Mouse (Mus musculus) heart, postnatal 25 days (tissue): ENCODE measurements at regions not wholly inside any gene's neighbourhood (a gene's known extent, or its start where the extent isn't known, plus 50 kb on each side); places are given as distances from the start of the nearest gene placed in this dataset.

Source experiments
- DNase-seq: peaks from one replicate; pipeline ENCODE4 v3.0.0; 2022; ENCODE audit warnings: low spot score
- intact Hi-C: fragments of 180-260 bp; cut with DNase I; formaldehyde crosslinking; loops from one replicate; pipeline ENCODE4 v1.15.1; 2025

DNA sequence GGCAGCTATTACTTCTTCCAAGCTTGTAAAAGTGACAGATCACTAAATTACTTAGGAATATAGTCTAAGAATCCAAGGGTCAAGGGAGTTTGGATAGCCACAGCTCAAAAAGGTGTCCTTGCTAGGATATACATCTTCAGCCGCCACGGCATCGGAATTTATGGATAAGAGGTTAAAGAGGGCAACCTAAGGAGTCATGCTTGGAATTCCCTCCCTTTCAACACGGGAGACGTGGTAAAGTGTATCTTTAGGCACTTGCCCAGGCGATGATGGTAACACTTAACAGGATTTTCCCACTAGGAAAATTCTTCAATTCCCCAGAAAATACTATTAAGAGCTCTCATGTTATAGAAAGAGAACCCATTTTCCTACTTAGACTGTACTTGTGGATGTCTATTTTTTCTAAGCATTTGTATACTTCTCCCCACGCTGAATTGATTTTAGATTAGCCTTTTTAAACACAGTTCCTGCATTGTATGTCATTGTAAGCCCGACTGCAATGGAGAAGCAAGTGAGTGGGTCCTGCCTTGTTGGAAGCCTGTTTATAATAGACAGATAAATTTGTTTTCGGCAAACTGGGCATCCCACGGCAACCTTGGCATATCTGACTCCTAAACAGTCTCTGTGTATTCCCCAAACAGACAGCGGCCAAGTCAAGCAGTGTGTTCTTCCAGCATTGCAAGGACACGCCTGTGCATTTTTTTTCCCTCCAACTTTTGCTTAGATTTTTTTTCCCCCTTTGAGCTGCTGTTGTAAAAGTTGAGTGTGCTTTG is 171.3 kb upstream of the Krr1 start:
- DNase-seq, result no peak

DNA sequence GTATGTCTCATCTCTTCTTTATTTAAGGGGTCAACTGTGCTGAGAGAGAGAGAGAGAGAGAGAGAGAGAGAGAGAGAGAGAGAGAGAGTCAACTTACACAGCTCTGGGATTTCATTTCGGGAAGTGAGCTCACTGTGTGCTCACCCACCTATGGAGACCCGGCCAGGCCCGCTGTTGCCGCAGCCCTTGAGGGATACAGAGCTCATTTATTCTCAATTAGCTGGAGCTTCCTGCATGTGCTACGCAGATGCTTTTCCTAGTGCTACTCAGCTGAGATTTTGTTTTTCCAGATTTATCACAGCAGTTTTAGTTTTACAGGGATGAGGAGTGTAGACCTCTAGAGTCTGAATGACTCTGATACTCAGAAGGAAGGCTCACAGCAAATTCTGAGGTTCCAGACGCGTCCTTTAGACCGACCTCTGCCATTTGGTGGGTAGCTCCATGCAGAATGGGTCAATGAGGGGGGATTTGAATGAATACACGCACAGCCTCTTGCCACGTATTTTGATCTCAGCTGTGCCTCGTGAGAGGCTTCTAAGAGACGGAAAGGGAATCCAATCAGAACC is 170.6 kb upstream of the Krr1 start:
- peak; percentile 1 for DNase-seq
- intact Hi-C loops, result no loop called here

More for the DNA sequence above, 171.3 kb upstream of the Krr1 start:
- intact Hi-C loops, result no loop called here

DNA sequence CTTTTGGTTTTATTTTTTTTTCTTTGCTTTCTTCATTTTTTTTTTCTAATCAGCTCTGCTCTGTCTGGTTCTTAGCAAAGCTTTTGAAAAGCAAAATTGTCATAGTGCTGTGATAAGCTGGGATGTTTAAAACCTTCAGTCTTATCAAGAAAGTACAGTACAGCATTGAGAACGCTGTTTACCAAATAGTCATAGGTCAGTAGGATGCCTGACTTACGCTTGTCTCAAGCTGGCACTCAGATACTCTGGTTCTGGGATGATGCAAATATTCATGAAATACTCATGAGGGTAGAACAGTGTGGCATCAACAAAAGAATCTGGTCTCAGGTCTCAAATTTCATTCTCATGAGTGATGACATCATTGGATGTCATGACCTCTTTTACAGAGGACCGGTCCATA is 166.1 kb upstream of the Krr1 start:
- intact Hi-C loops, result no loop called here
- DNase-seq, result no peak

DNA sequence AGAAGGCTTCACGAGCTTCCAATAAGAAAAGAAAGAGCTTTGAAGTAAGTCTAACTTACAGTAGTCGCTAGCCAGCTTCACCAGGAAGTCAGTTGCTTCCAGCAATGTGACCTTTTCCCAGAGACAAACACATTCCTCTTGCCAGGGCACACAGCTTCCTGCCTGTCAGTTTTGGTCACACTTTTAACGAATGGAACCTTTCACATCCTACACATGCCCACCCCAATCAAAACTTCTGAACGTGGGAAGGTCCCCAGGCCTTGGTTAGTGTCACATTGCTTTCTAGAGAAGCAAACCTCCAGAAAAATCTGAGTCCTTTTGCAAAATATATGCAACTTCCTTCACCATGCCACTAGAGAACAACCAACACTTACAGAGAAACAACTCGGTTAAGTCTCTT is 165.5 kb upstream of the Krr1 start:
- DNase-seq, result no peak
- intact Hi-C loops, result no loop called here

DNA sequence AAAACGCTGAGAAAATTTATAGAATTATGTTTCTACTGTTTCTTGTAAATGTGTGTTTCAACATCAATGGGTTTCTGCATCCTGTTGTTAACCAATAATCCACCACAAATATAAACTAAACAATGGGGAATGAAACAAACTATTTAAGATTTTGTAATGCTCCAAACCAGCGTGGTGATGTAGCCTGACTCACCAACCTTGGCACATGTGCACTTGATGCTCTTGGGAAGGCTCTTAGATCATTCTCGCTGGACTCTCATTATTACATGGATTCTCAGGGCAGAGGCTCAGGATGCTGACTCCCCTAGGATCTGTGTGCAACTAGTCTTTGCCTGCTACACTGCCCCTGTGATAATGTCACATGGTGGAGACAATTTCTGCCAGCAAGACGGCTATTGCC is 158.7 kb upstream of the Krr1 start:
- peak; percentile 36 for DNase-seq
- intact Hi-C loops, result no loop called here

DNA sequence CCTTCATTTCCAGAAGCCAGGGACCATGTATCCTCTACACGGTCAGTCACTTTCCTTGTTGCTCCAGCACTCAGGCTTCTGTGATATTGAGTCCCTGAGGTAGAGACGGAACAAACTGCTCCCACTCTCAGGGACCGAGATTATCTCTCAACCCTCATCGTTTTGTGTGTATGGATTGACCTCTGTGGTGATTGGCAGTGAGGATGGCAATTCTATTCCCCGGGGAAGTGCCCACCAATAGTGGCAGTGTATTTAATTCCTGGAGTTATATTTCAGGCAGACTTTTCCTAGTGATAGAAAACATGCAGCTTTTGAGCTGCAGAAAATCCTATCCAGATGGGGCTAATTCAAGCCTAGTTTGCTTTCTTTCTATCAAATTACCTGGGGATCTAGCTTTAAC is 157.8 kb upstream of the Krr1 start:
- no peak for DNase-seq
- intact Hi-C loops, result no loop called here

DNA sequence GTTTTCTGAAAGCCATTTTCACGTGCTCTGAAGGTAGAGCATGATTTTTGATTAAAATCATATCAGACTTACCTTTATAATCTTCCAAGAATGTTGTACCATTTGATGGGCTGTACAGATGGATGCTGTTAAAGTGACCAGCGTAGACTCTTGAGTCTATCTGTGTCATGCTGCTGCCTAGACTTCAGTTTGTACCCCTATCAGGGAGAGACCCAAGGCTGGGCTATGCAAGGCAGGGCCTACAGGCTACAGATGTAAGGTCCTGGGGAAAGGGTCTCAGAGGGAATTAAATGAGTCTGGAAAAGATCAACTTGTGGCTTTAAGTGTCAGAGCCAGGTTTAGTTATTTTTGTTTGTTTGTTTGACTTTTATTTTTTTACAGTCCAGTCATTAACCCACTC is 157.3 kb upstream of the Krr1 start:
- intact Hi-C loops, result no loop called here
- DNase-seq, result no peak

DNA sequence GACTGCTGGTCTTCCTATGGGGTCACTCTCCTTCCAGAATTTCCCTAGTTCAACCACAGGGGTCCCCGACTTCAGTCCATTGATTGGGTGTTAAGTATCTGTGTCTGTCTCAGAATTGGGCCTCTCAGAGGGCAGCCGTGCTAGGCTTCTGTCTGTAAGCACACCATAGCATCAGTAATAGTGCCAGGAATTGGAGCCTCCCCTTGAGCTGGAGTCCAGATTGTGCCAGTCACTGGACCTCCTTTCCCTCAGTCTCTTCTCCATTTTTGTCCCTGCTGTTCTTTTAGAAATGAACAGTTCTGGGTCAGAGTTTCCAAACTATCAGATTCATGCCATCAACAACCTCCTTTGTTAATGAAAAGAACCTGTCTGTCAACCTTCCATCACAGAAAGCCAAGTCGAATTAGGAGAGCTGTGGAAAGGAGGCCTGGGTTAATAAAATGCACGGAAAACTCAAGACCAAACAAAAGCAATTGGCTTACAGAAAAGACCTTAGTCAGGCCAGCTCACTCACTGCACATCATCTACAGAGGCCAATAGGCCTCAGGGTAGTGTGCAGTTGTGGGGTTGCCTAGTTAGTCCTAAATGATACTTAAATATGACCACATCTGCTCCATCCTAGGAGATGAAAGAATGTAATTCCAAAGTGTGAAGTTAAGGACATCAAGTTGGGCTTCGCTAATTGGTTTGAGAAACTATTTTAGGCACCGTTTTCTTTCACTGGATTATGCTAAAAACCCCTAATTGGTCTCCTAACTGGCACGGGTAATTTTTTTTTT is 156.5 kb upstream of the Krr1 start:
- no peak for DNase-seq
- intact Hi-C loops, result no loop called here

DNA sequence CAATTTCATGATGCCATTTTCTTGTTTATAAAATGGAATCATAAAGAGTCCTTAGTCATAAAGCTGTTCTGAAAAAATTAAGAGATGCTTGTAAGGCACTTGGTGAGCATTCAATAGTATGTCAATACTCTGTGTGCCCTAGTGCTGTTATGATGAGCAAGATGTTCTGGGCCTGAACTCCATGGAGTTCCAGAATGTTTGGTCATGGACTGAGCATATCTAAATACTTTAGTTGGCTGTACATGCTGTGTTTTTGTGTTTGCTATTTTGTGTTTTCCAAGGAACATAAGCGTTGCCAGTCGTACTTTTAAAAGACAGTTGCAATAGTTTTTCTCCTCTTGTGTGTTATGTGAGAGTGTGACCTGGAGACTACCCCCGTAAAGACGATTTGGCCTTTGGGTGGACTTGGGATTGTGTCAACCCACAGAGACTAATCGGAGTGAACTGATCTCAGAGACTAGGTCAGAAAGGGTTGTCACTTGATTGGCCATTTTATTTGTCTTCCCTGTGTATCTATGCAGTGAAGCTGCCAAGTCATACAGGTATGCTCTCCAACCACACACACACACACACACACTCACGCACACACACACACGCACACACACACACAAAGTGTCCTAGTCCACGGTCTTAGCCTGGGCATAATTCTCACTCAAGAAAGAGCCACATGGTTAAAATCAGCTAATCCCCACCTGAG is 152.6 kb upstream of the Krr1 start:
- intact Hi-C loops, result no loop called here
- DNase-seq, result no peak

DNA sequence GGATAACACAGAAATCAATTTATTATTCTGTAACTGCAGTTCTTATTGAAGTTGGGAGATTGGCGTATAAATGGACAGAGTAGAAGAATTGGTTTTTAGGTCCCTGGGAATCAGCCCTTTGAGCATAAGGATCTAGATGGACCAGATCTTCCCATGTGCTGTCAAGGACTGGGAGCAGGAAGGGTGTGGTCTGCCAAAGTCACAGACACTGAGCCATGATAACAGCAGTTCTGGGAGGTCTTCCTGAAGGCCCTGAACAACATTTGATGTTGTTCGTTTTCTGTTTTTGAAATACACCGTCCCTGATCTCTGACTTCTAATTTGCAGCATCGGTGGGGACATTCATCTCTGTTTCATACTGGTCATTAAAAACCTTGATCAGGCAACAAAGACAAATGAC is 147.6 kb upstream of the Krr1 start:
- intact Hi-C loops, result no loop called here
- no peak for DNase-seq

DNA sequence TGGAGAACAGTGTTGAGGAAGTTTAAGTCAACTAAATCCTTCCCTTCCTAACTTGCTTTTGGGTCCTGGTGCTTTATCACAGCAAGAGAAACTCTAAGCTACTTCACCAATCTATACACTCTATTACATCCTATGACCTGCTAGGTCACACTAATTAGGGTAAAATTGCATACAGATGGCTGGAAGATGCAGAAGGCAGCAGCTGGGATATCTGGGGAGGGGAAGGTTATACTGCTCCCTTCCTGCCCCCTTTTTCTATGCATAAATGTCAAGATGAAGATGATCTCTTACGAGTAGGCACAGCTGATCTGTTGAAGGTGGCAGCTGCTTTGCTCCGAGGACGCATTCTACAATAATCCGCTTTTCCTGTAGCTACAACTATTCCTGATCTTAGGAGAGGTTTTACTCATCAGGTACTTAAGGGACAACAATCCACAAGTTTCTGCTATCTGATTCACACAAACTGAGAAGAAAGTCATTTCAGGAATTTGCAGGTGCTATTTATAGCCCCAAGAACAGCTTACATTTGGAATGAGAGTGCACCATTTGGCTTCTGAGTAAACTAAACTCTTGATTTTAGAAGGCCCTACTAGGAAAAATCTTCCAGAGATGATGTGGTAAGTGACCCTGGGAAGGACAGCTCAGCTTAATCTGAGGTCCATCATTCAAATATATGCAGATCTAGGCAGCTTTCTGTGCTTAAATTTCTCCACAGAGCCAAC is 146.3 kb upstream of the Krr1 start:
- intact Hi-C loops, result no loop called here
- DNase-seq, result no peak

DNA sequence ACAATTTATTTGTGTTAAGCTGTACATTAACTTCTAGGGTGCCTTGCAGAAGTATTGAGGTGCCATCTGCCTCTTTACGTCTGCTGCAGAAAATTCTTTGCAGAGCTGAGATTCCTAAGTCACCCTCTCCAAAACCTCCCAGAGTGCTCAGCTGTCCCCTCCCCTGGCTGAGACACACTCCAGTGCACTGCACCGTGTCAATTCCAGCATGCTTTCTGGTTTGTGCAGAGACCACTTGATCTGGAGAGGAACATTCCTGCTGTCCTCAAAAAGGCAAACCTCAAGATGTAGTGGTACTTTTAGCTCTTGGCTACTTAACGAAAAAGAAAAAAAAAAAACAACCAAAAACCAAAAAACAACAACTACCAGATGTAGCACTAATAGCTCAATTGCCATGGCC is 145.2 kb upstream of the Krr1 start:
- no peak for DNase-seq
- intact Hi-C loops, result no loop called here

DNA sequence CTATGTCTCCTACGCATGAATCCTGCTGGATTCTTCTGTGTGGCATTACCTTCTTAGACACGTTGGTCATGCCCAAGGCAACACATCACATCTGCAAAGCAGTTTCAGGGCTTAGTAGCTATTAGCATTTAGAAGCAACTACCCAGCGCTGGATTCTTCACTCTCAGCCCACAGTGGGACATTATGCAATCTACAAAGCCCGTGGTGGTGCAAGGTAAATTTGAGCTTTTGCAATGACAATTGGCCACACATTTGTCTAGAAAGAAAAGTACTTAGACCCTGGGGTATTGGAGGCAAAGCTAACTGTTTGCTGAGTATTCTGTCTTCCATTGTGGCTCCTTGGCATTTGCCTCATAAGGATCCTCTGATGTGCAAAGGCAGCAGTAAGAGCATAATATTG is 144.5 kb upstream of the Krr1 start:
- intact Hi-C loops, result no loop called here
- no peak for DNase-seq

DNA sequence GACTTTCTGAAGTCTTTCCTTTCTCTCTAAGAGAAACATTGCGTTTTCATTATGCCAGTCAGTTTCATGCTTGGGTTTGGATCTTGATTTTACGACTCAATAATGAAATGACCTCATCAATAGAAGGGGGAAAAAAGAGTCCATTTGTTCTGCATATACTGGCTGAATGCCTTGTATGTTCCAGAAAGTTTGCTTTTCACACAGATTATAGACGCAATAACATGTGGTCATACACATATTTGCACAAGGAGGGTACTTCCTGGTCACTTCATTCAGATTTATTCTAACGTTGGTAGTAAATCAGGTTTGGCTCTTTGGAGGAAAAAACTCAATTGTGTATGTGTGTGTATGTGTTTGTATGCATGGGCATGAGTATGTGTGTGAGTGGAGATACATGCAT is 143.9 kb upstream of the Krr1 start:
- DNase-seq, result no peak

DNA sequence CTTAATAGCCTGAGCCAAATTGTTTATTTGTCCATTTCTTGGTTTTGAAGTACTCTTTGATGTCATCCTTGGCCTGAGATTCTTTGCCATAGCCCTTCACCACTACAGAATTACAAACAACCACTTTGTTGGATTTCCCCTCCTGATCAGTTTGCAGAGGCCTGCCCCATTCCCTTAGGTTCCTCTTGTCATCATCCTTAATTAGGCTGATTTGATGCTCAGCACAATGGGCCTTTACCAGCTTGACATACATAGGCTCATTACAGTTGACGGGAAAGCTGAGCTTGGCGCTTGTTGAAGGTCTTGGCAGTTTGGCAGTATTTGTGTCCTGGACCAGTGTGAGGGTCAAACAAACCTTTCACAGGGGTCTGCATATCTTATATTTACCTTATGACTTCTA is 143.2 kb upstream of the Krr1 start:
- DNase-seq, result no peak
- intact Hi-C loops, result no loop called here

More for the DNA sequence above, 143.9 kb upstream of the Krr1 start:
- intact Hi-C loops, result no loop called here

DNA sequence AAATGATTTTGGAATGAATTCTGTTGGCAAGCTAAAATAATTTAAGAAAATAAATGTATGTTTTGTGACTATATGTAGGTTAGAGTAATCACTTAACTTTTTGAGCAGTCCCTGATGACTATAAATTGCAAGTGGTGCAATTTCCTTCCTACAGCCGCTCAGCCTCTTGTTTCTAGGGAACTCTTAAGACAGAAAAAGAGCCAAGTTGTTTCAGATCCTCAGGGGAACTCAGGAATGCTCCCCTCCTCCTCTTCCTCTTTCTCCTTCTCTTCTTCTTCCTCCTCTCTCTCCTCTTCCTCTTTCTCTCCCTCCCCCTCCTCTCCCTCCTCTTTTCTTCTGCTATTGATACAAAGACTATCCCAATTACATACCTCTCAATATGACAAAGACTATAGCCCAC is 141.4 kb upstream of the Krr1 start:
- intact Hi-C loops, result no loop called here
- DNase-seq, result no peak

DNA sequence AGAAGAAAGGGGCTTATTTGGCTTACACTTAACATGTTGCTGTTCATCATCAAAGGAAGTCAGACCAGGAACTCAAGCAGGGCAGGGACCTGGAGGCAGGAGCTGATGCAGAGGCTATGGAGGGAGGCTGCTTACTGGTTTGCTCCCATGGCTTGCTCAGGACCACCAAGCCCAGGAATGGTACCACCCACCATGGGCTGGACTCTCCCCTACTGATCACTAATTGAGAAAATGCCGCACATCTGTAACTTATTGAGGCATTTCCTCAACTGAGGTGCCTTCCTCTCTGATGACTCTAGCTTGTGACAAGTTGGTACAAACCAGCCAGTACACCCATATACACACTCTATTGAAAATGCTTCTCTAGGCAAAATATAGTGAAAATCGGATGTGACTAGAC is 138.9 kb upstream of the Krr1 start:
- intact Hi-C loops, result no loop called here
- no peak for DNase-seq

DNA sequence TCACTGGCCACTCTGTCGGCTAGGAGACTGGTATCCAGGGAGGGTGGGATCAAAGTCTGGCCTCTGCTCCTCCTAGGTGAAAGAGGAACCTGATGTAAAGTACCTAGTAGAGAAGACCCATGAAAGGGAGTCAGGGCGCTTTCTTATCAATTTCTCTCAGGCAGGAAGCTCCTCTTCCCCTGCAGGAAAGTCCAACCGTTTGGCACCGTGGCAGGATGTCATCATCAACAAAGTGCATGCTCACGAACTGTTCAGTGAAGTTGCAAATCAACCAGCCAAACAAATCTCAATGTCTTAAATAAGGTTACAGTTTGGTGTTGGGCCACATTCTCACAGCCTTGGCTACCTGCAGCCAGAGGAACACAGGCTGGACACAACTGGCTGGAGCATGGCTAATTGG is 138.2 kb upstream of the Krr1 start:
- intact Hi-C loops, result no loop called here
- no peak for DNase-seq

DNA sequence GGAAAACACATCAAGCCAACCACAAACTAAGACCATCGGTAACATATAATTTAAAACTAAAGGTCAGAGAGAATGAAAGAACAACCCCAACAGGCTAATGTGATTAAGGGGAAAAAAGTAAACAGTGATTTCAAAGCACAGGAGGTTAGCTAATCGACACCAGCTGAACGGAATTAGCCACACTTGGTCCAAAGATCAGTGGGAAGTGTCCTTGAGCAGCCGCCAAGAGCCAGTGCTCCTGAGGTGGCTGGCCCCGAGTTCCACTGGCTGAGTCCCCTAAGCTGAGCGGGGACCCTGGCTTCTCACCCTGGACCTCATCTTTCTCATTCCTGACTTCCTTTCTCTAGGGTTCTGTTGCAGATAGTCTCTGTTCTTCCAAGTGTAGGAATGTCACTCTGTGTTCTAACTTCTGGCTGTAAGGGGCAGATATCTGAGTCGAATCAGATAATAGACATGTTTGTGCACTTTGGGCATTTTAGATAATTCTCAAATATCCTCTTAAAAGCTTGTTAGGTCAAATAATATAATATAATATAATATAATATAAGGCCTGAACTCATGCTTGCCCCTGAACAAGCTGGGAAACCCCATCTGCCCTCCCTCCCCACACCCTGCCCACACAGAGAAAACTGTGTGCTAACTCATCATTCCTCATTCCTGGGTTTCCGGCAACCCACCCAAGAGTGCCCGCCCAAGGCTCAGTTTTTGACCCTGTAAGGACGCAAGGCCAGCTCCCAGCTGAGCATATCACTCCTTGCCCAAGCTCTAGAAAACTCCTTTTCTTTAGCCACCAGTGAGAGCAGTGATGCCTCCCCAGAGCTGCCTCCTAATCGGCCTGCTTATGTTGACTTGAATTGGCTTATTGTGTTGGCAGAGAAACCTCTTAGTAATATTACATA is 137.3 kb upstream of the Krr1 start:
- intact Hi-C loops, result no loop called here
- DNase-seq, result peak; percentile 19
